Mouse (Mus musculus): ENCODE data around the gene Pcdh7.
"Not testable (repeated sequence)": the region's sequence is repeated elsewhere in the genome, so short reads cannot be mapped to it uniquely, and the experiment has no call there.

Pcdh7 gene

GRCm38 (mm10) chr5:58118930-58119611 lies 401.3 kb downstream of the Pcdh7 start:
- no peak for DNase-seq (ENCODE audit: low spot score)

DNA sequence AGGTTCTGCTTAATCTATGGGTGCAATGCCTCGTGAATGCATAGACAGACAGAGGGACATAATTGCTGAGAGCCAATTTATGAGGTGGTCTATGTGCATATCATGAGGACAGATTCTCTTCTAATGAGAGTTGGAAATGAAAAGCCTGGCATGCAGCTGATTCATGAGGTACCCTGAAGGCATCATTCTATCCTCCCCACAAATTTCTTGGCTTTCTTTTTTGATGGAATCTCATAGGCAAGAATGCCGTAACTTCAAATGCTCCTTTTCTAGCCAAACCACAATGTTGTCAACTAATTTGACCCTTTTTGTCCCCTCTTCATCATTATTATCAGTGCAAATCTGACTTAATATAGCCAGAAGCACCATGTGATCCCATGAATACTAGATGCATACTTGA lies 426.1 kb downstream of the Pcdh7 start:
- no peak for DNase-seq (ENCODE audit: low spot score)

DNA sequence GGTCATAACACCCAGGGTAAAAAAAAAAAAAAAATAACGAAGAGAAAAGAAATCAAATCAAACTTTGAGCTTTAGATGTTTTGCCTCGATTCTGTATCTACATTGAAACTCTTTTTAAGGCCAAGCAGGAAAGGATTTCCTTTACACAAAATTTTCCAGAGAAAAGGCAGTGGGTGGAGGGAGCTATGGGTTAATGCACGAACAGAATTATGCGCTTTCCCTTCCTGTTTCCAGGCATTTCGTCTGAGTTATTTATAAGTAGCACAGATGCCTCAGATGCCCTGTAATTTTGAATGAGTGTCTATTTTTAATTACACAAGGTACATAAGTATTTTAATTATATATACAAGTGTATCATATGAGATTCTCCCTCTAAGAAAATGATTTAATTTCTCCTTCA lies 436.2 kb downstream of the Pcdh7 start:
- DNase-seq (ENCODE audit: low spot score) = no peak

- DNase-seq (ENCODE audit: low spot score) = no peak
Measured at GRCm38 (mm10) chr5:58172218-58172617, 454.5 kb downstream of the Pcdh7 start.

GRCm38 (mm10) chr5:58174335-58174734 lies 456.6 kb downstream of the Pcdh7 start:
- DNase-seq (ENCODE audit: low spot score) = not testable (repeated sequence)

DNA sequence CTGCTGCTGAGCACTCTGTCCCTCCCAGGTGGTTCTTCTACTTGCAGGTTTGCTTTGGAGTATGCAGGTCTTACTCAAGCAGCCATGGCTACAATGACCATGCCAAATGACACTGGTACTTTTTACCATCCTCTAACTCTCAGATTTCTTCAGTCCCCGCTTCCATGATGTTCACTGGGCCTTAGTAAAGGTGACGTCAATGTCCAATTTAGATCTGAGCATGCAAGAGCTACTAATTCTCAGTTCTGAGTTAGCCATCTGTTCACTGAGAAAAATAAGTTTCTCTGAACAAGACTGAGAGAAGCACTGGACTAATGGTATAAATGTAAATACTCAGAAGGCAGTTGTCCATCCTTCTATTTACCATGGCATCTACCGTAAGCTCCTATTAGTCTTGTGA lies 457.8 kb downstream of the Pcdh7 start:
- no peak for DNase-seq (ENCODE audit: low spot score)
